Mouse (Mus musculus): ENCODE data around the gene Rgma. TPM values are rescaled to one million over a fixed set of nuclear protein-coding genes. Genes with fewer than 3 reads are reported as not detected.

Gene Rgma
- polyA plus RNA-seq, 1 experiment from 2014 or later, result 12.1 TPM

DNA sequence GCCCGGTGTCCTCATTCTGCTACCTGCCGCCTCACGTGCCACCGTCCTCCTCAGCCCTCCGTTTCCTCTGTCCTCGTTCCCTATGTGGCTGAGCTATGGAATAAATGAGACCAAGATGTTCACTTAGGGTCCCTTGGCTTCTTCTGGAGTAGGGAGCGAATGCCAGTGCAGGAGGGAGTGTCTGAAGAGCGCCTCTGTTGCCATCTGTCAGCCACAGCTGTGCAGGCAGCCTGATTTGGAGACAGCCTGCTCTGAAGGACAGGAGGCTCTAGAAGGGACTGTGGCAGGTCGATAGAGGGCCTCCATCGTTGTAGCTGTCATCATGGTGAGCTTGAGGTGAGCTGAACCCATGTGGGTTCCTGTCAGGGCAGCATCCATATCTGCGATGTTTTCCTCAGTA is 30.2 kb downstream of the Rgma start:
- no peaks in the 10 kb centered on the region for H3K9me3 ChIP-seq
- ATAC-seq (ENCODE audit: insufficient read depth, low FRiP score, low read depth), result no peak
- H3K9ac ChIP-seq, result no peak overlapping the region
- H3K27ac ChIP-seq, result no peak overlapping the region
- H3K4me1 ChIP-seq, result peaks cover 12% of the 10 kb centered on the region; the same call in 1 of the 2 replicates
- peaks cover 17% of the 10 kb centered on the region; the same call in 1 of the 2 replicates for H3K36me3 ChIP-seq
- H3K27me3 ChIP-seq (replicated peaks), result no peaks in the 10 kb centered on the region
- 92% methylated on average over 11 of the region's 11 CpGs for WGBS
- no peak overlapping the region for H3K4me3 ChIP-seq (replicated peaks)
- no peak overlapping the region for H3K4me2 ChIP-seq

DNA sequence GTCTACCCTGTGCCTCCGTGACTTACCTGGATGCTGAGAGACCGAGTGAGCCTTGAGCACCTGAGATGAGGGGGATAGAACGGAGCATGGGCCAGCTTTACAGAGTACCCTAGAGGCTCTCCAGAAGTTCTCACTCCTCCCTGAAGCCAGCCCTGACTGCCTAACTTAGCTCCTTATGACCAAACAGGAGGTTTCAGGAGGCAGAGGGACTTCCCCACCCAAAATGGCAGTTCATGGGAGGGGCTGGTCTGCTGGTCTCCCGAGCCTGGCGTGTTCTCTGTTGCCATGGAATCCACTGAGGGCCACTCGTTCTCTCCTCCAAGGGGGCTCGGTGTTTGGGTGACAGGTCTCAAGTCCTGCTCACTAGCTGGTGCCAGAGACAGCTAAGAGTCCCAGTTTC is 36.2 kb downstream of the Rgma start:
- 62% methylated on average over 7 of the region's 7 CpGs for WGBS
- no peaks in the 10 kb centered on the region; the same call in 1 of the 2 replicates for H3K4me1 ChIP-seq
- no peaks in the 10 kb centered on the region for H3K9me3 ChIP-seq
- no peaks in the 10 kb centered on the region for H3K27me3 ChIP-seq (replicated peaks)
- ATAC-seq (ENCODE audit: insufficient read depth, low FRiP score, low read depth), result no peak
- H3K4me3 ChIP-seq (replicated peaks), result no peak overlapping the region
- 0 out of 2 replicates have a peak, but pooled peaks cover 5% of the 10 kb centered on the region for H3K36me3 ChIP-seq
- no peak overlapping the region for H3K4me2 ChIP-seq
- H3K9ac ChIP-seq, result no peak overlapping the region
- no peak overlapping the region for H3K27ac ChIP-seq

DNA sequence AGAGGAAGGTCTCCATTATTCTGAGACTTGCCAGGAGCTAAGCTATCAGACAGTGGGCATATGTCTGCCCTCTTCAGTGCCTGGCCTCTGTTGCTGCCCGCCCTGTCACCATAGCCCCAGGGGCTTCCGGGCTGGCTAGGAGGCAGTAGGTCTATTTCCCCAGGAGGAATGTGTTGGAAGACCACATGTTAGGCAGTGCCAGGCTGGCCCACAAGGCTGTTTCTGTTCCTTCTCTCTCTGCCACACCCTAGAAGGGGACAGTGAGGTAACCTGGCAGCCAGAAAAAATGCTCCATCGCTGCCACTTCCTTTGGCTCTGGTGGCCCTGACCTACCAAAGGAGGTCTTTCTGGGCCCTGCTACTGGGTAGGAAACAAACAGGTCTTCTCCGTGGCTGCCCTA is 36.7 kb downstream of the Rgma start:
- Histone ChIP-seq H3K9ac (no peak overlapping the region), H3K4me3 (replicated peaks) (no peak overlapping the region), H3K27ac (no peak overlapping the region), H3K4me1 (no peaks in the 10 kb centered on the region; the same call in 1 of the 2 replicates), H3K4me2 (no peak overlapping the region), H3K9me3 (no peaks in the 10 kb centered on the region), H3K27me3 (replicated peaks) (no peaks in the 10 kb centered on the region), H3K36me3 (0 out of 2 replicates have a peak, but pooled peaks cover 5% of the 10 kb centered on the region)
- no peak for ATAC-seq (ENCODE audit: insufficient read depth, low FRiP score, low read depth)
- 86% methylated on average over 4 of the region's 4 CpGs for WGBS

DNA sequence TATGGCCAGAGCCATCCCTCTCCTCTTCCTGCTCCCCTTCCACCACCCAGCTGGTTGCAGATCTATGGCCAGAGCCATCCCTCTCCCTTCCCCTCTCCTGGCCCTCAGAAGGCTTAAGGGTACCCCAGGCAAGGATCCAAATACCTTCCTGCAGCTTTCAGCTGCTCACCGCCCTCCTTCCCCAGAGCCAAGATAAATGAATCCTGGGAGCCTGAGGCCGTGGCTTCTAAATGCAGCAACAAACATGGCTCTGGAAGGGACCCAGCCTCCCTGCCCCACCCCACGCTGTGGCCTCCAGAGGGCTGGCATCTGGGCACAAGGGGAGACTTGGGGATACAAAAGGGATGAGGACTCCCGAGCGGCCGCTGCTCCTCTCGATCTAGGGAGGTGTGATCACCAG is 37.1 kb downstream of the Rgma start:
- Histone ChIP-seq H3K9ac (no peak overlapping the region), H3K27me3 (replicated peaks) (no peaks in the 10 kb centered on the region), H3K9me3 (no peaks in the 10 kb centered on the region), H3K4me2 (no peak overlapping the region), H3K36me3 (0 out of 2 replicates have a peak, but pooled peaks cover 5% of the 10 kb centered on the region), H3K4me1 (no peaks in the 10 kb centered on the region; the same call in 1 of the 2 replicates), H3K4me3 (replicated peaks) (no peak overlapping the region), H3K27ac (no peak overlapping the region)
- ATAC-seq (ENCODE audit: insufficient read depth, low FRiP score, low read depth), result no peak
- WGBS, result 70% methylated on average over 7 of the region's 7 CpGs

DNA sequence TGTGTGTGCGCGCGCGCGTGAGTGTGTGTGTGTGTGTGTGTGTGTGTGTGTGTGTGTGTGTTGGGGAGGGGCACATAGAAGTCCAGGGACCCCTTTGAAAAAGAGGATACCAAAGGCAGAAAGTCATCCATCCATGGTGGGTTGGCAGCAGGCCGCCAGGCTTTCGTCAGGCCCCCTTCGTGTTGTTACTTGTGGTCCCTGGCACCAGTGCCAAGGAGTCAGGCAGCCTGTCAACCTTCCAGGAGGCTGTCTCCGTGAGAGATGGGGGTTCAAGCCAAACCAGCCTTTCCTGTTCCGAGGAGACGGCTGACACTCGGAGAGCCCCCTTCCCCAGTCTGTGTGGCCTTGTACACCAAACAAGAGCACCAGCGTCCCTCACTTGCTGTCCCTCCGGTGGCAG is 38.9 kb downstream of the Rgma start:
- Histone ChIP-seq H3K27me3 (replicated peaks) (no peaks in the 10 kb centered on the region), H3K9ac (no peak overlapping the region), H3K9me3 (no peaks in the 10 kb centered on the region), H3K36me3 (peaks cover 19% of the 10 kb centered on the region), H3K4me3 (replicated peaks) (no peak overlapping the region), H3K4me1 (peaks cover 2% of the 10 kb centered on the region; the same call in 1 of the 2 replicates), H3K27ac (no peak overlapping the region), H3K4me2 (no peak overlapping the region)
- 65% methylated on average over 14 of the region's 14 CpGs for WGBS
- no peak for ATAC-seq (ENCODE audit: insufficient read depth, low FRiP score, low read depth)

DNA sequence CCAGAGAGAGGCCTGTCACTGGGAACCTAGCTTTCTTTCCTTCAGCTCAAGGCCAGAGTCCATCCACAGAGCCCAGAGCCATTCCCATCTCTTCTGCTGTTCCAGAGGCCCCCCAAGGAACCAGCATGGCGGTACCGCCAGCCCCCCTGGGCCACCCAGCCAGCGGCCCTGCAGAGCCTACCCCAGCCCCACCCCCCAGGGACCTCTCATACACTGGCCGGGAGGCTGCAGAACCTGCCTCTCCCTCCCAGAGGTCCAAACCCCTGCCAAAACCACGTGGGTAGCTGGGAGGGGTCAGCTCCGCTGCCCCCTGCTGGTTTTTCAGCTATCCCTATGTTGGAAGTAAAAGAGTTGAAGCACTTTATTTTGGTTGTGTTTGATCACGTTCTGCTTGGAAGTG is 44.1 kb downstream of the Rgma start:
- Histone ChIP-seq H3K4me2 (no peak overlapping the region), H3K9ac (no peak overlapping the region), H3K9me3 (no peaks in the 10 kb centered on the region), H3K4me1 (peaks cover 14% of the 10 kb centered on the region), H3K4me3 (replicated peaks) (no peak overlapping the region), H3K36me3 (peaks cover 16% of the 10 kb centered on the region), H3K27me3 (replicated peaks) (no peaks in the 10 kb centered on the region), H3K27ac (no peak overlapping the region)
- ATAC-seq (ENCODE audit: insufficient read depth, low FRiP score, low read depth), result peak; percentile 33; the same call in 1 of the 2 replicates
- WGBS, result 41% methylated on average over 7 of the region's 7 CpGs

DNA sequence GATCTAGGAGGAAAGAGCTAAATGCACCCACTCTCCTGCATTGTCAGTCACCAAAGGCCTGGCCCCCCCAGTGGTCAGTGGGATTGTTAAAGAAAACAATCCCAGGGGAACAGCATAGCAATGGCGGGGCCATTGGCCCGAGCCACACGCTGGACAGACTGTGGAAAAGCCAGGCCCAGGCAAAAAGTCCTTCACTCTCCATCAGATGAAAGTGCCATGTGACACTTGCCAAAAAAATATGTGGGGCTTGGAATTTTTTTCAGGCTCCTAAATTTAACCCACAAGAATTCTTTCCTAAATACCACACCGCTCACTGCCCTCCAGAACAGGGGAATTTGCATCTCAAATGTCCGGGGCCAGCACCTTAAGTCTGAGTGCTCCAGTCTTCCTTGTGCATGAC is 45.5 kb downstream of the Rgma start:
- no peaks in the 10 kb centered on the region for H3K9me3 ChIP-seq
- H3K4me1 ChIP-seq, result peaks cover 14% of the 10 kb centered on the region
- ATAC-seq (ENCODE audit: insufficient read depth, low FRiP score, low read depth), result no peak
- H3K36me3 ChIP-seq, result peaks cover 16% of the 10 kb centered on the region
- no peak overlapping the region for H3K4me3 ChIP-seq (replicated peaks)
- no peak overlapping the region for H3K9ac ChIP-seq
- no peaks in the 10 kb centered on the region for H3K27me3 ChIP-seq (replicated peaks)
- H3K27ac ChIP-seq, result peak overlapping the region; percentile 35; the same call in 1 of the 2 replicates
- WGBS, result 61% methylated on average over 5 of the region's 5 CpGs
- H3K4me2 ChIP-seq, result no peak overlapping the region

DNA sequence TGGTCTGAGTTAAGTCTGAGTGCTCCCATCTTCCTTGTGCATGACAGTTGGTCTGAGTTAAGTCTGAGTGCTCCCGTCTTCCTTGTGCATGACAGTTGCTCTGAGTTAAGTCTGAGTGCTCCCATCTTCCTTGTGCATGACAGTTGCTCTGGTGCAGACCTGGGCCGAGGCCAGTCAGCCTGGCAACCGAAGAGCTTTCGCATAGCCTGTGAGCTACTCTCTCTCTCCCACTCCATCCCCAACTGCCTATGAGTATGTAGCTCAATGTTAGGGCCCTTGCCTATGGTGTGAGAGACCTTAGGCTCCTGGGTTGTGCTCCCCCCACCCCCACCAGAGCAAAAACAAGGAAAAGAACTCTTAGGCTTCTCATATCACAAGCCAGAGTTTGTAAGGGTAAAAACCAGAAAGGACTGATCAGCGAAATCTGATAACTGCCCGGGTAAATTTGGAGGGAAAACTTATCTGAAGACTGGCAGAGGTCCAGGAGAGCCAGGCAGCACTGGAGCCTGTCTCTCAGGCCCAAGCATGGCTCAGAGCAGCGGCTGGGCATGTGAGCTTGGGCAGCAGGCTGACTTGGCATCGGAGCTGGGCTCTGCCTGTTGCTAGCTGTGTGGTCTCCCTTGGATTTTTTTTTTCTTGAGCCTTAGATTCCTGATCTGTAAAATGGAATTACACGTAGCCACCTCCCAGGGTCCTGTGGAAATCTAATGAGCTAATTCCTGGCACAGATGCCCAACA is 46.1 kb downstream of the Rgma start:
- no peaks in the 10 kb centered on the region for H3K9me3 ChIP-seq
- peaks cover 14% of the 10 kb centered on the region for H3K4me1 ChIP-seq
- H3K9ac ChIP-seq, result no peak overlapping the region
- H3K27me3 ChIP-seq (replicated peaks), result no peaks in the 10 kb centered on the region
- no peak overlapping the region for H3K4me2 ChIP-seq
- H3K36me3 ChIP-seq, result peaks cover 16% of the 10 kb centered on the region
- ATAC-seq (ENCODE audit: insufficient read depth, low FRiP score, low read depth), result no peak
- H3K27ac ChIP-seq, result peak overlapping the region; percentile 35; the same call in 1 of the 2 replicates
- WGBS, result 50% methylated on average over 9 of the region's 9 CpGs
- H3K4me3 ChIP-seq (replicated peaks), result no peak overlapping the region

DNA sequence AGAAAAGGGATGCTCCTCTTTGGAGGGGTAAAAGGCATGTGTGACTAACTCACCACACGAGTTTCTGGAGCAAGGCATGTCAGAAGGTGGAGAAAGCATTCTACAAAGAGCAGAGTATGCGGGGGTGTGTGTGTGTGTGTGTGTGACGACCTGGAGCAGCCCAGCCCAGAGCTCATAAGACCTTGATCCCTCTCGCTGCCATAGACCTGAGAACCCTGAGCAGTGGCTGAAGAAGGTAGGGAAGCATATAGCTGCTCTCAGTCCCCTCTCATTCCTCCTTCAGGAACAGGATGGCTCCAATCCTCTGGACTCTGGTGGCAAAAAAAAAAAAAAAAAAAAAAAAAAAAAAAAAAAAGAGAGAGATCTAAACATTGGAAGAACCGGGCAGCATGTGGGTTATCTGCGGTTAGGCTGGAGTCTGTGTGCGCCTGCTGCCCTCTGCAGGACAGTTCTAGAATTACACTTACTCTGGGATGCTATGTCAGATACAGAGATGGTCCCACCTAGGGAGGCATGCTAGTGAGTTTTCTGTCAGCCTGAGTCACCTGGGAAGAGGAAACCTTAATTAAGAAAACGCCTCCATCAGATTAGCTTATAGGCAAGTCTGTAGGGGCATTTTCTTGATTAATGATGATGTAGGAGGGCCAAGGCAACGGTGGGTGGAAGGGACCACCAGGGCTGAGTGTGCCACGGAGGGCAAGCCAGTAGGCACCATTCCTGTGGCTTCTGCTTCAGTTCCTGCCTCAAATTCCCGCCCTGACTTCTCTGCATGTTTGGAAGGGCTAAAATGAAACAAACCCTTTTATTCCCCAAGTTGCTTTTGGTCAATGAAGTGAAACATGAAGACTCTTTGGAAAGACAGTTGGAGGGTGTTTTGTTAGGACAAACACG is 47.2 kb downstream of the Rgma start:
- 21% methylated on average over 12 of the region's 12 CpGs for WGBS
- no peak; the same call in 1 of the 2 replicates for ATAC-seq (ENCODE audit: insufficient read depth, low FRiP score, low read depth)
- Histone ChIP-seq H3K27me3 (replicated peaks) (no peaks in the 10 kb centered on the region), H3K4me3 (replicated peaks) (no peak overlapping the region), H3K4me2 (no peak overlapping the region), H3K36me3 (peaks cover 17% of the 10 kb centered on the region), H3K9me3 (no peaks in the 10 kb centered on the region), H3K9ac (no peak overlapping the region), H3K27ac (0 out of 2 replicates have a peak overlapping the region, but pooled peaks have one; percentile 14), H3K4me1 (peaks cover 14% of the 10 kb centered on the region)

DNA sequence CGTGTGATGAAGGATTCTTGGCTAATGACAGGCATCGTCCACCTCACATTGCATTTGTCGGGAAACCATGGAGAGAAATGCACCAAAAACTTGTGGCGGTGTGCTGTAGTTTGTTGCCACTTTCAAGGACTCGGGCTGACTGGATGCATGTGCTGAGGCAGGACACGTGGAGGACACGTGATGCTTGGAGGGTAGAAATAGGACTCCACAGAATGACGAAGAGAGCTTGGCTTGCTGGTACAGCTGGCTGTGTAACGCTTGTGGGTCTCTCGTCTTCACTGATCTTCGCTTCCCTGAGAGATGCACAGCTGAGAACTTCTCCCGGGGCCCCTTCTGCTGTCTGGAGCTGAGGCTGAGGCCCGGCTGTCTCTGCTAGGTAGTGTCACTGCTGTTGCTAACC is 47.9 kb downstream of the Rgma start:
- H3K36me3 ChIP-seq, result peaks cover 16% of the 10 kb centered on the region; the same call in 1 of the 2 replicates
- 67% methylated on average over 13 of the region's 13 CpGs for WGBS
- H3K9me3 ChIP-seq, result no peaks in the 10 kb centered on the region
- no peak for ATAC-seq (ENCODE audit: insufficient read depth, low FRiP score, low read depth)
- H3K27ac ChIP-seq, result no peak overlapping the region
- no peak overlapping the region for H3K9ac ChIP-seq
- H3K27me3 ChIP-seq (replicated peaks), result no peaks in the 10 kb centered on the region
- no peak overlapping the region for H3K4me2 ChIP-seq
- H3K4me3 ChIP-seq (replicated peaks), result no peak overlapping the region
- H3K4me1 ChIP-seq, result peaks cover 14% of the 10 kb centered on the region

DNA sequence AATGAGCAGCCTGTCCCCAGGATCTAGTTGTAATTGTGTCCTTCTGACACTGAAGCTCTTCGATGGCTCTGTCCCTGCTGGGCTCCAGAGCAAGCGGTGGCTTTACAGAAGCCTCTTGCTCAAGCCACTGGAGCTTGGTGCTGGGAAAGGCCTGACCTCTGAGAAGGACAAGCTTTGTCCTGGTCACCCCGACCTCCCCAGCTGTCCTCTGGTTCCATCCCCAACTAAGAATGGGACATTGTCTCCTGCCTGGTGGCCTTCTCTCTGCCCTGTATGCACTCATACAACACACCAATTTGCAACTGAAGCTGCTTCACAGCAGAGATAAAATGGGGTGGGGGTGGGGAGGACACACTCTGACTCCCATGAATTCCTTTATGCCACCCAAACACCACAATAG is 48.9 kb downstream of the Rgma start:
- ATAC-seq (ENCODE audit: insufficient read depth, low FRiP score, low read depth), result no peak
- 46% methylated on average over 3 of the region's 3 CpGs for whole genome bisulfite sequencing
- Histone ChIP-seq H3K9ac (no peak overlapping the region), H3K4me1 (peaks cover 11% of the 10 kb centered on the region), H3K4me3 (replicated peaks) (no peak overlapping the region), H3K27ac (peak overlapping the region; percentile 35; the same call in 1 of the 2 replicates), H3K27me3 (replicated peaks) (no peaks in the 10 kb centered on the region), H3K9me3 (no peaks in the 10 kb centered on the region), H3K4me2 (no peak overlapping the region), H3K36me3 (peaks cover 14% of the 10 kb centered on the region)

DNA sequence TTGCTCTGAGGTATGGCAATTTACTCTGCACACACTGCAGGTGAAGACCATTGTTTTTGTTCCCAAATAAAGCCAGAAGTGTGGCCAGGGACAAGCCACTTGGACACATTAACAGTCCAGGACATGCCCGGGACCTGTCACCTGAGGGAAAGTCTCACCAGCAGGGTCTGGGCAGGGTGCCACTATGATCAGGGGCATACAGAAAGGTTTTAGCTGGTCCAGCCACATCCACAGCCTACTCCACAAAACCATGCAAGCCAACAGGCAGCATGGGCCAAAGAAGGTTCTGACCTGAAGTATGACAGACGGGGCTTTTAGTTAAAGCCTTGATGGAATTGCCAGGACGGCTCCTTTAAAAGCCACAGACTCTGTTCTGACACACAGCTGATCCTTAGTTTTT is 49.4 kb downstream of the Rgma start:
- no peak overlapping the region for H3K4me2 ChIP-seq
- no peak overlapping the region for H3K9ac ChIP-seq
- no peaks in the 10 kb centered on the region for H3K9me3 ChIP-seq
- no peak for ATAC-seq (ENCODE audit: insufficient read depth, low FRiP score, low read depth)
- no peak overlapping the region for H3K4me3 ChIP-seq (replicated peaks)
- H3K27ac ChIP-seq, result peak overlapping the region; percentile 16; the same call in 1 of the 2 replicates
- peaks cover 9% of the 10 kb centered on the region for H3K4me1 ChIP-seq
- peaks cover 17% of the 10 kb centered on the region for H3K36me3 ChIP-seq
- WGBS, result 50% methylated on average over 3 of the region's 3 CpGs
- no peaks in the 10 kb centered on the region for H3K27me3 ChIP-seq (replicated peaks)
